Mouse (Mus musculus): Measurements from ENCODE around the gene Nmt1.

DNA sequence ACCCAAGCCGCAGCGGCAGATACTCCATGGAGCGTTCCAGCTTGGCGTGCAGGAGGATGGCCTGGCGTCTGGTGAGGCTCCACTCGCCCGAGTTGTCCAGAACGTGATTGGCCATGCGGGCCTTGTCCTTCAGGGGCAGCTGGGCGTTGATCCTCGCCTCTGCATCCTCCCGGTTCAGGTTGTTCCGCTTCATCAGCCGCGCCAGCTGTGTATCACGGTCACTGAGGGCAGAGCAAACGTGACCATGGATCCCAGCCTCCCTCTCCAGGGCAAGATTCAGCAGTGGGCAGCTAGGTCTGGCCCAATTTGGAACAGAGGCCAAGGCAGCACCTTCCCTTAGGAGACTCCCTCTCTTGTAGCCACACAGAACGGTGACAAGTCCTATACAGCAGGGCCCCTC lies 33.0 kb upstream of the Nmt1 start:
- TF ChIP-seq POLR2A (IDR thresholded peaks at IDR 0.05; ENCODE audit: insufficient read length, low read depth) (no peak), E2F4 (IDR thresholded peaks at IDR 0.05; ENCODE audit: insufficient read depth) (no peak), MAX (IDR thresholded peaks at IDR 0.05; ENCODE audit: low read depth) (no peak), USF1 (IDR thresholded peaks at IDR 0.05; ENCODE audit: low read depth) (no peak), POLR2AphosphoS2 (IDR thresholded peaks at IDR 0.05; ENCODE audit: insufficient read length, low read depth) (no peak), MYOD1 (IDR thresholded peaks at IDR 0.05; ENCODE audit: control insufficient read depth in 1 of 3, insufficient read length in 2 of 3, low read depth in 2 of 3) (no peak), TCF12 (IDR thresholded peaks at IDR 0.05; ENCODE audit: insufficient read depth, poor library complexity, severe bottlenecking) (no peak), CEBPB (IDR thresholded peaks at IDR 0.05; ENCODE audit: insufficient read depth, poor library complexity, severe bottlenecking) (no peak)

Data from myocyte (in vitro differentiated cells).